Mouse (Mus musculus) ES-Bruce4 (cell line): ENCODE results near the gene Arrb1.

ENCODE experiments used
- CTCF ChIP-seq: IDR thresholded peaks from one replicate; pipeline ENCODE4 v1.8.1; 2011; ENCODE audit warnings: low read depth, low read length
- EP300 ChIP-seq: IDR thresholded peaks from 2 replicates; pipeline ENCODE4 v1.6.1; 2011; ENCODE audit warnings: low read depth, low read length; ENCODE audit not compliant: insufficient read depth
- POLR2A ChIP-seq: IDR thresholded peaks from one replicate; pipeline ENCODE4 v1.8.1; 2011; ENCODE audit warnings: low read length; ENCODE audit not compliant: insufficient read depth

DNA sequence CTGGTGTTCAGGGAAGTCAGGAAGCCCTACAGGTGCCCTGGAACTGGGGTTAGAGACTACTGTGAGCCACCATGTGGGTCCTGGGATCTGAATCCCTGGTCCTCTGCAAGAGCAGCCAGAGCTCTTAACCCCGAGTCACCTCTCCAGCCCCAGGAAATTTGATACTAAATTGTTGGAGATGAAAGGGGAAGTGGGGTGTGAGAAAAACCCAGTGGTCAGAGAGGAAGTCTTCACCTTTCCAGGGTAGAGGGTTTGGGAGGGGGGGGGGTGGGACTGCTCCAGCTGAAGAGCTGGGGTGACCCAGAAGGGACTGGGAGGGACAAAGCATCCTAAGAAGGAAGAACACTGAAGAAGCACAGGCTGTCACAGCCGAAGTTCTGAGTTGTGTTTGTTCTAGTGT, 72.4 kb downstream of the Arrb1 start:
- TF ChIP-seq POLR2A, result no peak
- TF ChIP-seq CTCF, result no peak
- no peak for TF ChIP-seq EP300
